Mouse (Mus musculus): Measurements from ENCODE around the gene Crip1. TPM values are rescaled to one million over a fixed set of nuclear protein-coding genes. Genes with fewer than 3 reads are reported as not detected.

Crip1 gene
- polyA plus RNA-seq, 1 experiment = 53.9 TPM

DNA sequence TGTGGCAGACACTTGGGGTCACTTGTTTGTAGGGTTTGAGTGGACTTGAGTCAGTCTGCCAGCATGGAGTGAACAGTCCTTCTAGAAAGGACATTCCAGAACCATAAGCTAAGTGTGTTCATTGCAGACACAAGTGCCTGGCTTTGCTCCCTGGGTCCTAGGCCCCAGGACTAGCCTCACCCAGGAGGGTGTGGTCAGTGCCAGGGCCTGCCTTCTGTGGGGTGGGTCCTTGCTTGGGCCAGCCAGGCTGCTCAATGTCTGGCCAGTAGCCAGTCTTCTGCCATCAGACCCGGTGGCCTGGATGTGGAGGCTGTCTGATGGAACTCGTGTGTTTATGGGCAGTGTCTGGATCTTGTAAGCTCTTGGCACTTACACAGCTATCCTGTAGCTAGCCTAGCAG is 13.5 kb upstream of the Crip1 start:
- TF ChIP-seq POLR2A (IDR thresholded peaks at IDR 0.05; ENCODE audit: borderline replicate concordance, extremely low read depth, insufficient read depth, insufficient read length, poor library complexity, severe bottlenecking) = no peak
- no peak for DNase-seq (ENCODE audit: low read depth)

DNA sequence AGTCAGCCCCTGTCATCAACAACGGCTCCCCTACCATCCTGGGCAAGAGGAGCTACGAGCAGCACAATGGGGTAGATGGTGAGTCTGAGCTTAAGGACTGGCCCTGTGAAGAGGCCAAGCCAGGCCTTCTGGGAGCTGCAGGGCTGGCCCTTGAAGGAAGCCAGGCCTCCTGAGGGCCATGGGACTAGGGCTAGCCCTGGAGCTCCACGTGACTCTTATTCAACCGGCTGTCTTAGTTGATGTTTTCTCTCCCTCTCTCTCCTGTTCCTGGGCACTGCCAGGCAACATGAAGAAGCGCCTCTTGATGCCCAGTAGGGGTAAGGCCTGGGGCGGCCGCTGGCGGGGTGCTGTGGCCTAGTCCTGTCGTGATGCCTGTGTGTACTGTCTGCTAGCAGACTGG is 12.9 kb upstream of the Crip1 start:
- no peak for DNase-seq (ENCODE audit: low read depth)
- no peak for TF ChIP-seq CTCF (IDR thresholded peaks at IDR 0.05; ENCODE audit: borderline replicate concordance, extremely low read depth, insufficient read depth, insufficient read length)
- no peak for TF ChIP-seq POLR2A (IDR thresholded peaks at IDR 0.05; ENCODE audit: borderline replicate concordance, extremely low read depth, insufficient read depth, insufficient read length, poor library complexity, severe bottlenecking)

GRCm38 (mm10) chr12:113133861-113134403 is 12.2 kb upstream of the Crip1 start:
- no peak for DNase-seq (ENCODE audit: low read depth)
- TF ChIP-seq POLR2A (IDR thresholded peaks at IDR 0.05; ENCODE audit: borderline replicate concordance, extremely low read depth, insufficient read depth, insufficient read length, poor library complexity, severe bottlenecking) (no peak), CTCF (IDR thresholded peaks at IDR 0.05; ENCODE audit: borderline replicate concordance, extremely low read depth, insufficient read depth, insufficient read length) (no peak)

- TF ChIP-seq CTCF (IDR thresholded peaks at IDR 0.05; ENCODE audit: borderline replicate concordance, extremely low read depth, insufficient read depth, insufficient read length) = no peak
- no peak for TF ChIP-seq POLR2A (IDR thresholded peaks at IDR 0.05; ENCODE audit: borderline replicate concordance, extremely low read depth, insufficient read depth, insufficient read length, poor library complexity, severe bottlenecking)
- DNase-seq (ENCODE audit: low read depth) = no peak
Observed at GRCm38 (mm10) chr12:113134502-113134901, 11.6 kb upstream of the Crip1 start.

GRCm38 (mm10) chr12:113135401-113135800 is 10.7 kb upstream of the Crip1 start:
- no peak for DNase-seq (ENCODE audit: low read depth)
- TF ChIP-seq CTCF (IDR thresholded peaks at IDR 0.05; ENCODE audit: borderline replicate concordance, extremely low read depth, insufficient read depth, insufficient read length) (no peak), POLR2A (IDR thresholded peaks at IDR 0.05; ENCODE audit: borderline replicate concordance, extremely low read depth, insufficient read depth, insufficient read length, poor library complexity, severe bottlenecking) (no peak)

DNA sequence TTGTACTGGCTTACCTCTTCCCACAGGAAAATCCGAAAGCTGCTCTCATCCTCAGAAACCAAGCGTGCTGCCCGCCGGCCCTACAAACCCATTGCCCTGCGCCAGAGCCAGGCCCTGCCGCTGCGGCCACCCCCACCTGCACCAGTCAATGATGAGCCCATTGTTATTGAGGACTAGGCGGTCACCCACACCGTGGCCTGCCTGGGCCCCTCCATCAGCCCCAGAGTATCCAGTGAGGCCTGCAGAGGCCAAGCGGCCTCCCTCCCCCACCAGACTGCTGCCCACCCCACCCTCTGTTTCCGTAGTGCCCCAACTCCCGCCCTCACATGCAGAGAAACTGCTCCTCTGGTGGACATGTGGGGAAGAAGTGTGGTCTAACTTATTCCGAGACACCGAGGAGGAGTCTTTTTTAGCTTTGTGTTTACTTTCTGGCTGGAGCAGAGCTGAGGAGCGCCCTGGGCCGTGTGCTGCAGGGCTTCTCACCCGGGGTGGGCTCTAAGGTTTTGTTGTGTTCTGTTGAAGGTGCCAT is 9.6 kb upstream of the Crip1 start:
- no peak for DNase-seq (ENCODE audit: low read depth)
- no peak for TF ChIP-seq CTCF (IDR thresholded peaks at IDR 0.05; ENCODE audit: borderline replicate concordance, extremely low read depth, insufficient read depth, insufficient read length)
- TF ChIP-seq POLR2A (IDR thresholded peaks at IDR 0.05; ENCODE audit: borderline replicate concordance, extremely low read depth, insufficient read depth, insufficient read length, poor library complexity, severe bottlenecking) = no peak

GRCm38 (mm10) chr12:113137260-113138213 is 8.6 kb upstream of the Crip1 start:
- no peak for DNase-seq (ENCODE audit: low read depth)
- TF ChIP-seq CTCF (IDR thresholded peaks at IDR 0.05; ENCODE audit: borderline replicate concordance, extremely low read depth, insufficient read depth, insufficient read length) = no peak
- no peak for TF ChIP-seq POLR2A (IDR thresholded peaks at IDR 0.05; ENCODE audit: borderline replicate concordance, extremely low read depth, insufficient read depth, insufficient read length, poor library complexity, severe bottlenecking)

GRCm38 (mm10) chr12:113138291-113138690 is 7.8 kb upstream of the Crip1 start:
- DNase-seq (ENCODE audit: low read depth) = no peak
- TF ChIP-seq CTCF (IDR thresholded peaks at IDR 0.05; ENCODE audit: borderline replicate concordance, extremely low read depth, insufficient read depth, insufficient read length) (no peak), POLR2A (IDR thresholded peaks at IDR 0.05; ENCODE audit: borderline replicate concordance, extremely low read depth, insufficient read depth, insufficient read length, poor library complexity, severe bottlenecking) (no peak)

GRCm38 (mm10) chr12:113138901-113139864 is 6.9 kb upstream of the Crip1 start:
- no peak for TF ChIP-seq POLR2A (IDR thresholded peaks at IDR 0.05; ENCODE audit: borderline replicate concordance, extremely low read depth, insufficient read depth, insufficient read length, poor library complexity, severe bottlenecking)
- peak; percentile 73 for DNase-seq (ENCODE audit: low read depth)

- TF ChIP-seq POLR2A (IDR thresholded peaks at IDR 0.05; ENCODE audit: borderline replicate concordance, extremely low read depth, insufficient read depth, insufficient read length, poor library complexity, severe bottlenecking) (peak; percentile 89), CTCF (IDR thresholded peaks at IDR 0.05; ENCODE audit: borderline replicate concordance, extremely low read depth, insufficient read depth, insufficient read length) (peak; percentile 19; the same call in 1 of the 2 replicates)
- peak; percentile 98 for DNase-seq (ENCODE audit: low read depth)
Observed at GRCm38 (mm10) chr12:113139908-113140615, 6.1 kb upstream of the Crip1 start, which contains the start of gene Crip2. Gene Crip2 (plus strand): TSS chr12:113140236.

All from brain, embryonic 14.5 days (tissue).